In genomic region chr13:32667386-32667785, GRCm38 (mm10) we compare ENCODE assay signal across 16 mouse cellular contexts.
"Had no signal": no experiment of that assay in that cellular context is flagged by ENCODE, and none has a peak within 500 bp of the region (broad histone marks: within the 10 kb centered on the region; RNA-seq: fewer than 3 reads in every experiment).

No protein-coding gene starts in this region.

- H3K4me1 ChIP-seq: neural tube, embryonic 13.5 days; neural tube, embryonic 15.5 days; stomach, embryonic 15.5 days had no signal

- H3K9me3 ChIP-seq: neural tube, embryonic 13.5 days; neural tube, embryonic 15.5 days; stomach, embryonic 15.5 days had no signal

- H3K9ac ChIP-seq: neural tube, embryonic 13.5 days; neural tube, embryonic 15.5 days; stomach, embryonic 15.5 days had no signal

- H3K27ac ChIP-seq: neural tube, embryonic 13.5 days; neural tube, embryonic 15.5 days; stomach, embryonic 15.5 days; stomach, postnatal 0 days had no signal

- H3K36me3 ChIP-seq: neural tube, embryonic 13.5 days; neural tube, embryonic 15.5 days; stomach, embryonic 15.5 days had no signal

- H3K4me3 ChIP-seq: neural tube, embryonic 13.5 days; neural tube, embryonic 15.5 days; stomach, embryonic 15.5 days had no signal

- H3K4me2 ChIP-seq: neural tube, embryonic 13.5 days; neural tube, embryonic 15.5 days; stomach, embryonic 15.5 days had no signal

- H3K27me3 ChIP-seq: neural tube, embryonic 13.5 days; neural tube, embryonic 15.5 days; stomach, embryonic 15.5 days had no signal

- DNase-seq: retina, postnatal 1 day; right cerebral cortex, adult 18-20 months; right cerebral cortex, postnatal 14 days; right cerebral cortex, postnatal 25 days; right cerebral cortex, postnatal 4 days; spleen, adult 18-20 months; thymus, adult 18-20 months; thymus, adult 2 months; thymus, postnatal 14 days; thymus, postnatal 25 days; thymus, postnatal 36 days; thymus, postnatal 4 days had no signal
